In the genomic region with DNA sequence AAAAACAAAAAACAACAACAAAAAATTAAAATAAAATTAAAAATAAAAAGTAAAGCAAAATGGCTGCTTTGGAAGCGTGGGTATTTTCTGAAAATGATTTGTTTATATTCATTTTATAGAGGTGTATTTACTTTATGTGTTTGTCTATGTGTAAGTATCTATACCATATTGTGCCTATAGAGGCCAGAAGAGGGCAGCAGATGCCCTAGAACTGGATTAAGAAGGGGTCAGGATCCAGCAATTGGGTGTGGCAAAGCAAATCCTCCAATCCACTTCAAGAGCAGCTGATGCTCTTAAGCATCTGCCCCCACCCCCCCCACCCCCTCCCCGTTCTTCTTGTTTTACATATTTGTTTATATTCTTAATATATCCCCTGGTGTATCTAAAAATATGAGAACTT, we compare ENCODE assay signal across 24 mouse cellular contexts.
A peak's percentile ranks its signal among the peaks of the same experiment; 100 is the strongest.
DNase-seq lines count a peak whose midpoint lies in the region; ATAC-seq and TF ChIP-seq lines count a peak whose summit lies in the region.
"Had no signal": no experiment of that assay in that cellular context is flagged by ENCODE, and none has a peak within 500 bp of the region (broad histone marks: within the 10 kb centered on the region; RNA-seq: fewer than 3 reads in every experiment).

No protein-coding gene starts in this region.

- no peak for TF ChIP-seq POLR2A in MEL (IDR thresholded peaks at IDR 0.05; ENCODE audit: control insufficient read depth in 1 of 2, insufficient read depth in 1 of 2, low read depth in 1 of 2, low read length in 2 of 2, poor library complexity in 1 of 2)

- no peak for DNase-seq in layer of hippocampus, adult 2 months (ENCODE audit: low spot score in 2 of 2)
- DNase-seq in layer of hippocampus, postnatal 14 days (ENCODE audit: low spot score in 2 of 2), result no peak
- peak; percentile 30 for DNase-seq in MEL (ENCODE audit: low read depth, low spot score)
- DNase-seq in hindbrain, embryonic 11.5 days (ENCODE audit: low spot score), result no peak
- DNase-seq in adrenal gland, postnatal 36 days, result no peak
- DNase-seq: adrenal gland, postnatal 10 days; cerebellum, adult 11 months; cerebellum, adult 2 months; cerebellum, adult 9-11 months; cerebellum, postnatal 25 days; gastrocnemius, postnatal 10 days; gastrocnemius, postnatal 36 days; heart, adult 2 months; heart, postnatal 14 days; heart, postnatal 4 days had no signal

- H3K27ac ChIP-seq in layer of hippocampus, adult 2 months, result no peak overlapping the region
- no peak overlapping the region for H3K27ac ChIP-seq in MEL (ENCODE audit: control insufficient read depth, low read depth, low read length)
- H3K27ac ChIP-seq in hindbrain, embryonic 11.5 days (ENCODE audit: low read depth, low read length), result no peak overlapping the region
- H3K27ac ChIP-seq: embryonic facial prominence, embryonic 12.5 days; embryonic facial prominence, embryonic 15.5 days; forebrain, embryonic 15.5 days; heart, adult 2 months; heart, embryonic 10.5 days; heart, embryonic 13.5 days; hindbrain, embryonic 12.5 days; hindbrain, embryonic 15.5 days had no signal

- no peak for ATAC-seq in hindbrain, embryonic 11.5 days (ENCODE audit: low FRiP score)
- ATAC-seq: forebrain, embryonic 15.5 days; intestine, postnatal 0 days had no signal

- H3K36me3 ChIP-seq in E14TG2a.4 (ENCODE audit: insufficient read depth, low read length) (no peaks in the 10 kb centered on the region), MEL (ENCODE audit: control insufficient read depth in 1 of 2, insufficient read depth in 2 of 2, low read length in 2 of 2) (no peaks in the 10 kb centered on the region)
- no peaks in the 10 kb centered on the region for H3K36me3 ChIP-seq in hindbrain, embryonic 11.5 days (ENCODE audit: control insufficient read depth, insufficient read depth, low read length)
- H3K36me3 ChIP-seq: embryonic facial prominence, embryonic 12.5 days; embryonic facial prominence, embryonic 15.5 days; forebrain, embryonic 15.5 days; heart, embryonic 10.5 days; heart, embryonic 13.5 days; hindbrain, embryonic 12.5 days; hindbrain, embryonic 15.5 days had no signal

- peak; percentile 27; the same call in 1 of the 2 replicates for TF ChIP-seq CTCF in layer of hippocampus, adult 2 months (conservative IDR thresholded peaks at IDR 0.05)
- TF ChIP-seq CTCF in E14TG2a.4 (conservative IDR thresholded peaks at IDR 0.05; ENCODE audit: low read length) (peak; percentile 37), MEL (IDR thresholded peaks at IDR 0.05 in 2 of 3, conservative IDR thresholded peaks at IDR 0.05 in 1 of 3; ENCODE audit: control insufficient read depth in 1 of 3, insufficient read depth in 1 of 3, low read depth in 2 of 3, low read length in 3 of 3, poor library complexity in 1 of 3, severe bottlenecking in 1 of 3) (peak in 1 of 3 experiments; percentile 50; a peak in 2 of 6 replicates)

- TF ChIP-seq RAD21 in MEL (IDR thresholded peaks at IDR 0.05; ENCODE audit: low read depth, low read length), result peak; percentile 58

- H3K9ac ChIP-seq in MEL (ENCODE audit: control insufficient read depth, low read depth, low read length, poor library complexity, severe bottlenecking), result no peak overlapping the region
- no peak overlapping the region for H3K9ac ChIP-seq in hindbrain, embryonic 11.5 days (ENCODE audit: low read depth, low read length)
- H3K9ac ChIP-seq: embryonic facial prominence, embryonic 12.5 days; embryonic facial prominence, embryonic 15.5 days; forebrain, embryonic 15.5 days; heart, embryonic 13.5 days; hindbrain, embryonic 12.5 days; hindbrain, embryonic 15.5 days had no signal

- no peak overlapping the region for H3K4me3 ChIP-seq in layer of hippocampus, adult 2 months
- no peak overlapping the region for H3K4me3 ChIP-seq in E14TG2a.4 (replicated peaks; ENCODE audit: low read length)
- no peak overlapping the region for H3K4me3 ChIP-seq in MEL (ENCODE audit: control insufficient read depth in 1 of 2, insufficient read depth in 1 of 2, low read depth in 2 of 2, low read length in 2 of 2)
- H3K4me3 ChIP-seq in hindbrain, embryonic 11.5 days (ENCODE audit: low read depth, low read length), result no peak overlapping the region
- H3K4me3 ChIP-seq: embryonic facial prominence, embryonic 12.5 days; embryonic facial prominence, embryonic 15.5 days; forebrain, embryonic 15.5 days; heart, adult 2 months; heart, embryonic 10.5 days; heart, embryonic 13.5 days; hindbrain, embryonic 12.5 days; hindbrain, embryonic 15.5 days had no signal

- no peaks in the 10 kb centered on the region for H3K27me3 ChIP-seq in E14TG2a.4 (ENCODE audit: insufficient read depth, low read length)
- no peaks in the 10 kb centered on the region for H3K27me3 ChIP-seq in MEL (ENCODE audit: control insufficient read depth in 1 of 2, insufficient read depth in 2 of 2, low read length in 2 of 2)
- no peaks in the 10 kb centered on the region for H3K27me3 ChIP-seq in hindbrain, embryonic 11.5 days (ENCODE audit: control insufficient read depth, insufficient read depth, low read length)
- H3K27me3 ChIP-seq: embryonic facial prominence, embryonic 12.5 days; embryonic facial prominence, embryonic 15.5 days; forebrain, embryonic 15.5 days; heart, embryonic 13.5 days; hindbrain, embryonic 12.5 days; hindbrain, embryonic 15.5 days had no signal

- WGBS in hindbrain, embryonic 11.5 days, result 95% methylated on average over 2 of the region's 2 CpGs

- H3K9me3 ChIP-seq in E14TG2a.4 (ENCODE audit: low read length), result no peaks in the 10 kb centered on the region
- no peaks in the 10 kb centered on the region for H3K9me3 ChIP-seq in MEL (replicated peaks; ENCODE audit: insufficient read depth, low read length)
- H3K9me3 ChIP-seq in hindbrain, embryonic 11.5 days (ENCODE audit: control insufficient read depth, low read length), result no peaks in the 10 kb centered on the region
- H3K9me3 ChIP-seq: embryonic facial prominence, embryonic 12.5 days; embryonic facial prominence, embryonic 15.5 days; forebrain, embryonic 15.5 days; heart, embryonic 10.5 days; hindbrain, embryonic 12.5 days; hindbrain, embryonic 15.5 days had no signal

- H3K4me1 ChIP-seq in E14TG2a.4 (replicated peaks; ENCODE audit: low read depth, low read length), result no peaks in the 10 kb centered on the region
- H3K4me1 ChIP-seq in MEL (ENCODE audit: control insufficient read depth in 1 of 2, insufficient read depth in 2 of 2, low read length in 2 of 2), result no peaks in the 10 kb centered on the region
- H3K4me1 ChIP-seq in hindbrain, embryonic 11.5 days (replicated peaks; ENCODE audit: control insufficient read depth, insufficient read depth, low read length), result no peaks in the 10 kb centered on the region
- H3K4me1 ChIP-seq: embryonic facial prominence, embryonic 12.5 days; embryonic facial prominence, embryonic 15.5 days; forebrain, embryonic 15.5 days; heart, embryonic 10.5 days; heart, embryonic 13.5 days; hindbrain, embryonic 12.5 days; hindbrain, embryonic 15.5 days had no signal

- no peak overlapping the region for H3K4me2 ChIP-seq in hindbrain, embryonic 11.5 days (replicated peaks; ENCODE audit: low read depth, low read length)
- H3K4me2 ChIP-seq: embryonic facial prominence, embryonic 12.5 days; embryonic facial prominence, embryonic 15.5 days; forebrain, embryonic 15.5 days; heart, embryonic 13.5 days; hindbrain, embryonic 12.5 days; hindbrain, embryonic 15.5 days had no signal

- TF ChIP-seq EP300 in MEL (IDR thresholded peaks at IDR 0.05; ENCODE audit: low read depth in 1 of 2, low read length in 2 of 2), result no peak

- no peaks in the 10 kb centered on the region for H3K79me2 ChIP-seq in MEL (ENCODE audit: control insufficient read depth, insufficient read depth, low read length, poor library complexity)

TF ChIP-seq in MEL, 35 proteins besides CTCF, POLR2A, EP300 and RAD21:
- TF ChIP-seq E2F4 (IDR thresholded peaks at IDR 0.05; ENCODE audit: borderline replicate concordance, low read depth, low read length), result no peak
- peak; percentile 26 for TF ChIP-seq ZC3H11A (IDR thresholded peaks at IDR 0.05; ENCODE audit: low read depth, low read length)
- TF ChIP-seq SMC3 (IDR thresholded peaks at IDR 0.05; ENCODE audit: low read depth, low read length), result peak; percentile 47
- no peak for TF ChIP-seq USF2 (IDR thresholded peaks at IDR 0.05; ENCODE audit: borderline replicate concordance in 1 of 2, insufficient read depth in 1 of 2, low read depth in 1 of 2, low read length in 2 of 2)
- TF ChIP-seq KAT2A (conservative IDR thresholded peaks at IDR 0.05; ENCODE audit: low read depth, low read length), result no peak
- no peak for TF ChIP-seq POLR2AphosphoS5 (IDR thresholded peaks at IDR 0.05; ENCODE audit: borderline replicate concordance, low read depth, low read length)
- no peak for TF ChIP-seq MAX (IDR thresholded peaks at IDR 0.05; ENCODE audit: low read length)
